Mouse (Mus musculus) left cerebral cortex, postnatal 36 days (tissue): ENCODE data around the gene Gsto1. TPM values are rescaled to one million over a fixed set of nuclear protein-coding genes. Genes with fewer than 3 reads are reported as not detected.

Source experiments
- DNase-seq, 2 experiments: peaks; one replicate each; pipeline ENCODE4 v3.0.0; 2021 to 2022; ENCODE audit warnings: low spot score in 2 of 2, mixed read lengths in 1 of 2
- intact Hi-C: fragments of 180-260 bp; cut with DNase I; formaldehyde crosslinking; loops from one replicate; pipeline ENCODE4 v1.15.1; 2025
- total RNA-seq, 2 experiments: library from RNA; stranded (reverse); gene quantifications; 2 replicates each; pipeline ENCODE4 v1.2.3; 2021

The Gsto1 gene
- total RNA-seq, 2 experiments from 2014 or later, result 46.6 to 50.3 TPM

GRCm38 (mm10) chr19:47913344-47913743, 58.6 kb downstream of the Gsto1 start:
- intact Hi-C loops, result no loop called here
- DNase-seq, result no peak

- no peak for DNase-seq
- intact Hi-C loops, result no loop called here
These were observed 59.4 kb downstream of the Gsto1 start for GRCm38 (mm10) chr19:47914191-47914590.

Other genes starting within 250 kb of the Gsto1 start
- gene Col17a1, start 162.9 kb upstream of the Gsto1 start, total RNA-seq, result under 1 TPM; 0.32 TPM
- gene Sfr1, start 123.3 kb upstream of the Gsto1 start, total RNA-seq, result 10 to 100 TPM; 83.9 to 90.7 TPM
- 1 to 10 TPM; 2.2 to 2.7 TPM for gene Gsto2, start 10.6 kb downstream of the Gsto1 start, total RNA-seq
- under 1 TPM; 0.29 to 0.39 TPM for gene Cfap43, start 64.3 kb downstream of the Gsto1 start, total RNA-seq
- gene Itprip, start 64.3 kb downstream of the Gsto1 start, total RNA-seq, result 1 to 10 TPM in 1 of 2 experiments, under 1 TPM in 1; 0.95 to 1.1 TPM
- gene Cfap58, start 82.7 kb downstream of the Gsto1 start, total RNA-seq, result under 1 TPM; 0.29 to 0.30 TPM